Mouse (Mus musculus): ENCODE data around the gene Gm9736.
"Not testable (repeated sequence)": the region's sequence is repeated elsewhere in the genome, so short reads cannot be mapped to it uniquely, and the experiment has no call there.

Gene Gm9736

GRCm38 (mm10) chr10:77726186-77726585 is 25.0 kb downstream of the Gm9736 start, which contains the start of gene Gm10100:
TSS of gene Gm10100 (plus strand) at chr10:77726486.
- no peak for DNase-seq (ENCODE audit: low read depth, low spot score)

DNA sequence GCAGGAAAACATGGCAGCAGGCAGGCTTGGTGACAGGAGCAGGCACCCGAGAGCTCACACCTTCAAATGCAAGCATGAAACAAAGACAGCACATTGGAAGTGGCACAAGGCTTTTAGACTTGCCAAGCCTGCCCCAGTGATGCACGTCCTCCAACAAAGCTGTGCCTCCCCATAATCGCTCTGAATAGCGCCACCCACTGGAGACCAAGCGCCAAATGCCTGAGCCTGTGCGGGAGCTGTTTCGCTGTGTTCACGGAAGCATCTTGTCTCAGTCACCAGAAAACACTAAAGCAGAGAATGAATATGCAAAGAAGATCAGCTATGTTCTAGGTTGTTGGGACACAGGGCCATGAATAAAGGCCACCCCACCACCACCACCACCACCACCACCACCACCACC is 26.3 kb downstream of the Gm9736 start:
- DNase-seq (ENCODE audit: low read depth, low spot score), result no peak

DNA sequence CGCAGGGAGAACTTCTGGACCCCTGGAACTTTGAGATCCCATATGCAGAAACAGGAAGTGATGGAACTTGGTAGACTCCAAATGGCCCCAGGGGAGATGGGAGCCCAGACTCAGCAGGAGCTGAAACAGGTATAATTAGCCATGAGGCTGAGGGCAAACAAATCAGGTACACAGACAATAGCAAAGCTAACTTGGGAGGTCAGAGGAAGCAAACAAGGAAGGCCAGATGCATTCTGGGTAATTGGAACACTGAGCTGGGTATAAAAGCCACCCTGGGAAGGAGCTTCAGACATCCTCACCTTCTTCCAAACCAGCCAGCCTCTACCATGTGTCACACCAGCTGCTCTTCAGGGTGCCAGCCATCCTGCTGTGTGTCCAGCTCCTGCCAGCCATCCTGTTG is 30.9 kb downstream of the Gm9736 start, which contains the start of gene Krtap12-1:
Gene Krtap12-1, plus strand, starts transcription at position 301 of the 400 bp plus-strand sequence.
- not testable (repeated sequence) for DNase-seq (ENCODE audit: low read depth, low spot score)

- no peak for DNase-seq (ENCODE audit: low read depth, low spot score)
Measured at GRCm38 (mm10) chr10:77715507-77715906, 35.6 kb downstream of the Gm9736 start, which contains the start of gene Gm10142. TSS of gene Gm10142 (plus strand) at chr10:77715807.

DNA sequence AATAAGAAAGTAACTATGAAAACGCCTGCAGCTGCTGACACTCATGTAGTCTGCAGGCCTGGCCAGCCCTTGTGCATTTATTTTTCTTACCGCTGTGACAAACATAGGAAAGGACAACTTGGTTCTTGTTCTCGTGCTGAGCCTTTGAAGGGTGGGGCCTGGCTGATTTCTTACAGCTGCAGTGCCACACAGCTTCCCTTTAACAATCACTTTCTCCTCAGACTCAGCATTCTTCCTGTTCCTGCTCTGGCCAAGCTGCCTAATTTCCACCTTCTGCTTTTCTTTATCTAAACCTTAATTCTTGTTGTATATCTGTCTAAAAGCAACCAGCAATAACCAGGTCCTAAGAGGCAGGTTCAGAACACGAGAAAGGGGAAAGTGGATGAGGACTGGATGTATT is 37.4 kb downstream of the Gm9736 start:
- no peak for DNase-seq (ENCODE audit: low read depth, low spot score)

DNA sequence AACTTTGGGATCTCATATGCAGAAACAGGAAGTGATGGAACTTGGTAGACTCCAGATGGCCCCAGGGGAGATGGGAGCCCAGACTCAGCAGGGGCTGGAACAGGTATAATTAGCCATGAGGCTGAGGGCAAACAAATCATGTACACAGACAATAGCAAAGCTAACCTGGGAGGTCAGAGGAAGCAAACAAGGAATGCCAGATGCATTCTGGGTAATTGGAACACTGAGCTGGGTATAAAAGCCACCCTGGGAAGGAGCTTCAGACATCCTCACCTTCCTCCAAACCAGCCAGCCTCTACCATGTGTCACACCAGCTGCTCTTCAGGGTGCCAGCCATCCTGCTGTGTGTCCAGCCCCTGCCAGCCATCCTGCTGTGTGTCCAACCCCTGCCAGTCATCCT is 40.0 kb downstream of the Gm9736 start, which contains the start of gene Gm10024:
Gene Gm10024, plus strand, starts transcription at position 301 of the 400 bp plus-strand sequence.
- not testable (repeated sequence) for DNase-seq (ENCODE audit: low read depth, low spot score)

DNA sequence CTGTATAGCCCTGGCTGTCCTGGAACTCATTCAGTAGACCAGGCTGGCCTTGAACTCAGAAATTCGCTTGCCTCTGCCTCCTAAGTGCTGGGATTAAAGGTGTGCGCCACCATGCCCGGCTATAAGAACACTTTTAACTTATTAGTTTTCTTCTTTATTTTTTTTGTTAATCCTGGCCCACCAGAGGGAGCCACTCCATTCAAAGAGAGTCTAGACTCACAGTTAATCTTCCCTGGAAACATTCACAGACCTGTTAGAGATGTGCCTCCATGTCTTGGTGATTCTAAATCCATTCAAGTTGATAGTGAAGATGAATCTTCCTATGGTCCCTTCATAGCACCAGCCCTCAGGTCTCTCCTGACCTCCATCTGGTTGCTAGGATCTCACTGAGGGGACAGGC is 41.3 kb downstream of the Gm9736 start:
- no peak for DNase-seq (ENCODE audit: low read depth, low spot score)

- DNase-seq (ENCODE audit: low read depth, low spot score), result no peak
Measured at GRCm38 (mm10) chr10:77706326-77706725, 44.8 kb downstream of the Gm9736 start, which contains the start of gene Gm10272. TSS of gene Gm10272 (plus strand) at chr10:77706626.
